ENCODE assay signal across 15 mouse cellular contexts in genomic region chr17:4355506-4356218, GRCm38 (mm10).
DNase-seq lines count a peak whose midpoint lies in the region; ATAC-seq lines count a peak whose summit lies in the region.
"Had no signal": no experiment of that assay in that cellular context is flagged by ENCODE, and none has a peak within 500 bp of the region (broad histone marks: within the 10 kb centered on the region; RNA-seq: fewer than 3 reads in every experiment).

No protein-coding gene starts in this region.

- H3K4me3 ChIP-seq in midbrain, embryonic 16.5 days (ENCODE audit: low read depth, low read length), result no peak overlapping the region
- H3K4me3 ChIP-seq: embryonic facial prominence, embryonic 13.5 days had no signal

- 87% methylated on average over 5 of the region's 5 CpGs for WGBS in midbrain, embryonic 16.5 days

- no peaks in the 10 kb centered on the region for H3K4me1 ChIP-seq in midbrain, embryonic 16.5 days (ENCODE audit: control insufficient read depth, insufficient read depth, low read length)
- H3K4me1 ChIP-seq: embryonic facial prominence, embryonic 13.5 days had no signal

- H3K4me2 ChIP-seq in midbrain, embryonic 16.5 days (ENCODE audit: low read length), result no peak overlapping the region
- H3K4me2 ChIP-seq: embryonic facial prominence, embryonic 13.5 days had no signal

- no peak overlapping the region for H3K9ac ChIP-seq in midbrain, embryonic 16.5 days (ENCODE audit: low read depth, low read length)
- H3K9ac ChIP-seq: embryonic facial prominence, embryonic 13.5 days; forebrain, postnatal 0 days; liver, embryonic 14.5 days had no signal

- H3K36me3 ChIP-seq in midbrain, embryonic 16.5 days (ENCODE audit: control insufficient read depth, insufficient read depth, low read length), result no peaks in the 10 kb centered on the region
- H3K36me3 ChIP-seq: embryonic facial prominence, embryonic 13.5 days had no signal

- peak; percentile 4 for DNase-seq in kidney, postnatal 14 days
- no peak for DNase-seq in kidney, adult 18-20 months
- peak; percentile 29 for DNase-seq in Muller cell, postnatal 12 days (ENCODE audit: inconsistent ontology term)
- peak; percentile 16 to 22 for DNase-seq in gastrocnemius, adult 8-10 months (ENCODE audit: low spot score in 2 of 2)
- DNase-seq in lung, postnatal 14 days, result peak; percentile 31
- DNase-seq in left cerebral cortex, postnatal 10 days (ENCODE audit: extremely low spot score in 1 of 2, low spot score in 2 of 2), result no peak
- DNase-seq: cerebellum, adult 9-11 months; forebrain, postnatal 0 days; kidney, adult 11 months; midbrain, embryonic 14.5 days; thymus, adult 18-20 months had no signal

- intact Hi-C loops in left cerebral cortex, postnatal 10 days (cut with DNase I), result no loop called here

- no peaks in the 10 kb centered on the region for H3K9me3 ChIP-seq in midbrain, embryonic 16.5 days (replicated peaks; ENCODE audit: control insufficient read depth, low read length, poor library complexity, severe bottlenecking)
- H3K9me3 ChIP-seq: embryonic facial prominence, embryonic 13.5 days had no signal

- no peaks in the 10 kb centered on the region for H3K27me3 ChIP-seq in midbrain, embryonic 16.5 days (ENCODE audit: control insufficient read depth, insufficient read depth, low read depth, low read length)
- H3K27me3 ChIP-seq: embryonic facial prominence, embryonic 13.5 days had no signal

- no peak for ATAC-seq in midbrain, embryonic 16.5 days
- ATAC-seq: forebrain, postnatal 0 days; hindbrain, postnatal 0 days had no signal

- H3K27ac ChIP-seq in midbrain, embryonic 16.5 days (ENCODE audit: low read length), result no peak overlapping the region
- H3K27ac ChIP-seq: embryonic facial prominence, embryonic 13.5 days; hindbrain, postnatal 0 days; liver, embryonic 14.5 days had no signal

Comparison
In these comparisons a context has a peak if more than half of its experiments do, and no peak if none do; other contexts are left out.
1. DNase-seq: peak in kidney, postnatal 14 days (single experiment), Muller cell, postnatal 12 days (single experiment), gastrocnemius, adult 8-10 months (2 of 2) and lung, postnatal 14 days (single experiment); none in kidney, adult 18-20 months (single experiment) and left cerebral cortex, postnatal 10 days (0 of 2).